Mouse (Mus musculus) kidney, adult 2 months (tissue): ENCODE results near the gene Get4. TPM values are rescaled to one million over a fixed set of nuclear protein-coding genes. Genes with fewer than 3 reads are reported as not detected.

Source experiments
- DNase-seq: peaks from one replicate; pipeline ENCODE4 v3.0.0; 2021
- H3K27ac ChIP-seq: fragments of 200-500 bp; 2 replicates; pipeline ENCODE4 v1.5.1; 2012; ENCODE audit warnings: low read depth, low read length, control low read depth, inconsistent platforms; ENCODE audit not compliant: insufficient read depth
- H3K27me3 ChIP-seq: fragments of 200-500 bp; replicated peaks from 2 replicates; pipeline ENCODE4 v1.6.1; 2012; ENCODE audit warnings: mild to moderate bottlenecking, moderate library complexity, low read length, inconsistent platforms; ENCODE audit not compliant: control insufficient read depth, insufficient read depth
- H3K36me3 ChIP-seq: fragments of 200-500 bp; 2 replicates; pipeline ENCODE4 v1.6.1; 2012; ENCODE audit warnings: mild to moderate bottlenecking, moderate library complexity, low read length, inconsistent platforms; ENCODE audit not compliant: control insufficient read depth, insufficient read depth
- H3K4me1 ChIP-seq: fragments of 200-500 bp; 2 replicates; pipeline ENCODE4 v1.6.1; 2011; ENCODE audit warnings: low read length; ENCODE audit not compliant: control insufficient read depth, insufficient read depth
- H3K4me3 ChIP-seq: fragments of 200-500 bp; 2 replicates; pipeline ENCODE4 v1.5.1; 2011; ENCODE audit warnings: mild to moderate bottlenecking, low read depth, low read length, control low read depth; ENCODE audit not compliant: insufficient read depth
- CTCF ChIP-seq: fragments of 200-500 bp; conservative IDR thresholded peaks from 2 replicates; pipeline ENCODE4 v1.5.1; 2011; ENCODE audit warnings: low read depth, mild to moderate bottlenecking, control low read depth, low read length, moderate library complexity, mixed read lengths; ENCODE audit not compliant: insufficient read depth, insufficient read length
- POLR2A ChIP-seq: fragments of 200-500 bp; IDR thresholded peaks from one replicate; pipeline ENCODE4 v1.6.1; 2011; ENCODE audit warnings: low read depth, low read length, control low read depth
- WGBS: fragments of 180-500 bp; shearing (Covaris S2); methylation state at CpG from one replicate; pipeline ENCODE4 v1.1.7; 2018; 5-methylcytosine and 5-hydroxymethylcytosine counted together
- polyA plus RNA-seq: library from polyadenylated mRNA; depleted of rRNA; stranded (reverse); fragments of >200 nt; gene quantifications from 2 replicates; pipeline ENCODE4 v1.2.3, GENCODE M21; 2012

The Get4 gene
- polyA plus RNA-seq, 1 experiment: 79.3 TPM

GRCm38 (mm10) chr5:139253301-139253741 lies 1.2 kb downstream of the Get4 start:
- H3K36me3 ChIP-seq: no peaks in the 10 kb centered on the region
- no peaks in the 10 kb centered on the region for H3K27me3 ChIP-seq
- 4% methylated on average over 6 of the region's 6 CpGs for WGBS
- peak overlapping the region; percentile 94 for H3K4me3 ChIP-seq
- TF ChIP-seq CTCF (no peak), POLR2A (no peak)
- peak; percentile 42 for DNase-seq
- peaks cover 26% of the 10 kb centered on the region for H3K4me1 ChIP-seq
- peak overlapping the region; percentile 65 for H3K27ac ChIP-seq

GRCm38 (mm10) chr5:139254938-139255337 lies 2.8 kb downstream of the Get4 start:
- H3K27me3 ChIP-seq: no peaks in the 10 kb centered on the region
- peaks cover 35% of the 10 kb centered on the region for H3K4me1 ChIP-seq
- 79% methylated on average over 6 of the region's 6 CpGs for WGBS
- no peak overlapping the region for H3K27ac ChIP-seq
- H3K4me3 ChIP-seq: no peak overlapping the region
- H3K36me3 ChIP-seq: no peaks in the 10 kb centered on the region
- DNase-seq: no peak
- TF ChIP-seq CTCF (no peak), POLR2A (no peak)

- no peak overlapping the region for H3K4me3 ChIP-seq
- 87% methylated on average over 6 of the region's 6 CpGs for WGBS
- TF ChIP-seq POLR2A (no peak), CTCF (no peak)
- no peaks in the 10 kb centered on the region for H3K36me3 ChIP-seq
- peaks cover 40% of the 10 kb centered on the region for H3K4me1 ChIP-seq
- H3K27me3 ChIP-seq: no peaks in the 10 kb centered on the region
- DNase-seq: no peak
- no peak overlapping the region for H3K27ac ChIP-seq
These were observed 3.7 kb downstream of the Get4 start for GRCm38 (mm10) chr5:139255777-139256176.

- 36% methylated on average over 3 of the region's 3 CpGs for WGBS
- no peaks in the 10 kb centered on the region for H3K27me3 ChIP-seq
- no peaks in the 10 kb centered on the region for H3K36me3 ChIP-seq
- no peak for TF ChIP-seq CTCF
- no peak for TF ChIP-seq POLR2A
- H3K4me3 ChIP-seq: no peak overlapping the region
- no peak for DNase-seq
- H3K27ac ChIP-seq: no peak overlapping the region
- H3K4me1 ChIP-seq: peaks cover 40% of the 10 kb centered on the region
These were observed 4.2 kb downstream of the Get4 start for GRCm38 (mm10) chr5:139256211-139256765.

- Histone ChIP-seq H3K4me1 (peaks cover 40% of the 10 kb centered on the region), H3K4me3 (no peak overlapping the region), H3K27me3 (no peaks in the 10 kb centered on the region), H3K27ac (no peak overlapping the region), H3K36me3 (no peaks in the 10 kb centered on the region)
- TF ChIP-seq POLR2A: no peak
- TF ChIP-seq CTCF: no peak
- WGBS: 94% methylated on average over 1 of the region's 1 CpGs
- DNase-seq: no peak
These were observed 5.1 kb downstream of the Get4 start for GRCm38 (mm10) chr5:139257265-139257664.

GRCm38 (mm10) chr5:139257818-139258217 lies 5.7 kb downstream of the Get4 start:
- 54% methylated on average over 4 of the region's 4 CpGs for WGBS
- DNase-seq: no peak
- H3K4me1 ChIP-seq: peaks cover 40% of the 10 kb centered on the region
- no peaks in the 10 kb centered on the region for H3K27me3 ChIP-seq
- H3K4me3 ChIP-seq: no peak overlapping the region
- peak overlapping the region; percentile 46; the same call in 1 of the 2 replicates for H3K27ac ChIP-seq
- TF ChIP-seq POLR2A (no peak), CTCF (no peak)
- no peaks in the 10 kb centered on the region for H3K36me3 ChIP-seq

GRCm38 (mm10) chr5:139258371-139259035 lies 6.4 kb downstream of the Get4 start:
- DNase-seq: peak; percentile 33
- TF ChIP-seq POLR2A (no peak), CTCF (no peak)
- Histone ChIP-seq H3K36me3 (no peaks in the 10 kb centered on the region), H3K27me3 (no peaks in the 10 kb centered on the region), H3K4me1 (peaks cover 36% of the 10 kb centered on the region), H3K27ac (peak overlapping the region; percentile 46; the same call in 1 of the 2 replicates), H3K4me3 (no peak overlapping the region)
- WGBS: 63% methylated on average over 8 of the region's 8 CpGs
